In the genomic region with DNA sequence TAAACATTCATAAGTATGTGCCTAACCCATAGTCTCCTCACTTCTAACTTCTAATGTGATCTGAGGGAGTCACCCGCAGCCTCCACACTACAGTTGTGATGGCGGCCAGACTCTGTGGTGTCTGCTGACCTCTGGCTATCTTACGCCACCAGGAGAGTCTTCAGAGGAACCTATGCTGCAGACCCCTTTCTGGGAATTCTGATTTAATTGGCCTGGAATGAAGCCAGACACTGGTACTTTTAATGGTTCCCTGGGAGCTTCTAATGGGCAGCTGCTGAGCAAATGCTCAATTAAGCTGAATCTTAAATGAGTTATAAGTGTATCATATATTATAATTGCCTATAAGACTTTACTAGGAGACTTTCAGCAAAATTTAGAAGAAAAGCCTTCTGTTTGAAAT, we compare ENCODE assay signal across 24 mouse cellular contexts.
A peak's percentile ranks its signal among the peaks of the same experiment; 100 is the strongest.
DNase-seq lines count a peak whose midpoint lies in the region; ATAC-seq and TF ChIP-seq lines count a peak whose summit lies in the region.
"Had no signal": no experiment of that assay in that cellular context is flagged by ENCODE, and none has a peak within 500 bp of the region (broad histone marks: within the 10 kb centered on the region; RNA-seq: fewer than 3 reads in every experiment).

No protein-coding gene starts in this region.

- peak; percentile 63; the same call in 1 of the 2 replicates for ATAC-seq in forebrain, embryonic 13.5 days
- no peak for ATAC-seq in forebrain, postnatal 0 days
- ATAC-seq in neural tube, embryonic 12.5 days (ENCODE audit: low FRiP score, low read depth), result peak; percentile 59; the same call in 1 of the 2 replicates
- ATAC-seq in neural tube, embryonic 15.5 days (ENCODE audit: low FRiP score), result no peak
- ATAC-seq in midbrain, embryonic 15.5 days (replicated peaks), result 0 out of 2 replicates have a peak, but pooled peaks have one; percentile 56
- ATAC-seq in intestine, embryonic 16.5 days, result no peak
- ATAC-seq: CD4-positive, CD25-positive, alpha-beta regulatory T cell, adult 4 months had no signal

- H3K4me3 ChIP-seq in forebrain, embryonic 13.5 days, result no peak overlapping the region
- H3K4me3 ChIP-seq in forebrain, postnatal 0 days (ENCODE audit: low read depth, low read length), result no peak overlapping the region
- H3K4me3 ChIP-seq in neural tube, embryonic 12.5 days, result no peak overlapping the region
- H3K4me3 ChIP-seq in neural tube, embryonic 15.5 days (replicated peaks), result no peak overlapping the region
- no peak overlapping the region for H3K4me3 ChIP-seq in midbrain, embryonic 15.5 days
- no peak overlapping the region for H3K4me3 ChIP-seq in intestine, embryonic 16.5 days (ENCODE audit: low read length)
- H3K4me3 ChIP-seq: embryonic facial prominence, embryonic 15.5 days; heart, embryonic 15.5 days; hindbrain, embryonic 15.5 days; liver, embryonic 13.5 days; stomach, embryonic 15.5 days had no signal

- TF ChIP-seq CTCF in forebrain, postnatal 0 days (IDR thresholded peaks at IDR 0.05; ENCODE audit: low read depth), result no peak

- no peak for DNase-seq in forebrain, postnatal 0 days
- peak; percentile 4 for DNase-seq in retina, postnatal 7 days (ENCODE audit: low read depth, low spot score)
- no peak for DNase-seq in heart, adult 8-10 months (ENCODE audit: low spot score)
- DNase-seq: adrenal gland, postnatal 14 days; cerebellum, adult 9-10 months; gastrocnemius, postnatal 36 days; heart, postnatal 36 days; kidney, adult 8-10 months; kidney, postnatal 10 days; left cerebral cortex, postnatal 4 days; liver, embryonic 13.5 days; lung, adult 2 months; lung, postnatal 14 days; thymus, postnatal 36 days had no signal

- no peak overlapping the region for H3K4me2 ChIP-seq in forebrain, embryonic 13.5 days
- no peak overlapping the region for H3K4me2 ChIP-seq in forebrain, postnatal 0 days (ENCODE audit: low read depth)
- H3K4me2 ChIP-seq in neural tube, embryonic 12.5 days (replicated peaks), result no peak overlapping the region
- no peak overlapping the region for H3K4me2 ChIP-seq in neural tube, embryonic 15.5 days
- no peak overlapping the region for H3K4me2 ChIP-seq in midbrain, embryonic 15.5 days
- H3K4me2 ChIP-seq in intestine, embryonic 16.5 days (ENCODE audit: low read depth, low read length), result no peak overlapping the region
- H3K4me2 ChIP-seq: embryonic facial prominence, embryonic 15.5 days; heart, embryonic 15.5 days; hindbrain, embryonic 15.5 days; liver, embryonic 13.5 days; stomach, embryonic 15.5 days had no signal

- no peak overlapping the region for H3K9ac ChIP-seq in forebrain, embryonic 13.5 days
- no peak overlapping the region for H3K9ac ChIP-seq in forebrain, postnatal 0 days
- H3K9ac ChIP-seq in neural tube, embryonic 12.5 days, result no peak overlapping the region
- H3K9ac ChIP-seq in neural tube, embryonic 15.5 days (replicated peaks), result no peak overlapping the region
- no peak overlapping the region for H3K9ac ChIP-seq in midbrain, embryonic 15.5 days
- H3K9ac ChIP-seq in intestine, embryonic 16.5 days (ENCODE audit: low read depth, low read length), result no peak overlapping the region
- H3K9ac ChIP-seq: embryonic facial prominence, embryonic 15.5 days; heart, embryonic 15.5 days; hindbrain, embryonic 15.5 days; liver, embryonic 13.5 days; stomach, embryonic 15.5 days had no signal

- H3K27me3 ChIP-seq in forebrain, embryonic 13.5 days, result no peaks in the 10 kb centered on the region
- no peaks in the 10 kb centered on the region for H3K27me3 ChIP-seq in forebrain, postnatal 0 days (ENCODE audit: insufficient read depth, low read length)
- H3K27me3 ChIP-seq in neural tube, embryonic 12.5 days (replicated peaks), result no peaks in the 10 kb centered on the region
- H3K27me3 ChIP-seq in neural tube, embryonic 15.5 days (replicated peaks), result no peaks in the 10 kb centered on the region
- no peaks in the 10 kb centered on the region for H3K27me3 ChIP-seq in midbrain, embryonic 15.5 days (replicated peaks)
- H3K27me3 ChIP-seq in intestine, embryonic 16.5 days (replicated peaks; ENCODE audit: control insufficient read depth, insufficient read depth, low read length), result no peaks in the 10 kb centered on the region
- H3K27me3 ChIP-seq: embryonic facial prominence, embryonic 15.5 days; heart, embryonic 15.5 days; hindbrain, embryonic 15.5 days; liver, embryonic 13.5 days; stomach, embryonic 15.5 days had no signal

- 61% methylated on average over 3 of the region's 3 CpGs for WGBS in forebrain, embryonic 13.5 days
- 63% methylated on average over 3 of the region's 3 CpGs for WGBS in forebrain, postnatal 0 days
- 75% methylated on average over 3 of the region's 3 CpGs for WGBS in neural tube, embryonic 12.5 days
- WGBS in neural tube, embryonic 15.5 days, result 71% methylated on average over 3 of the region's 3 CpGs
- 63% methylated on average over 3 of the region's 3 CpGs for WGBS in midbrain, embryonic 15.5 days
- WGBS in intestine, embryonic 16.5 days, result 84% methylated on average over 3 of the region's 3 CpGs

- no peak overlapping the region for H3K27ac ChIP-seq in forebrain, embryonic 13.5 days
- no peak overlapping the region for H3K27ac ChIP-seq in forebrain, postnatal 0 days (ENCODE audit: low read depth, low read length)
- H3K27ac ChIP-seq in neural tube, embryonic 12.5 days, result no peak overlapping the region
- H3K27ac ChIP-seq in neural tube, embryonic 15.5 days (replicated peaks), result no peak overlapping the region
- no peak overlapping the region for H3K27ac ChIP-seq in midbrain, embryonic 15.5 days
- H3K27ac ChIP-seq in intestine, embryonic 16.5 days (ENCODE audit: low read length), result no peak overlapping the region
- H3K27ac ChIP-seq: embryonic facial prominence, embryonic 15.5 days; heart, embryonic 15.5 days; hindbrain, embryonic 15.5 days; liver, embryonic 13.5 days; stomach, embryonic 15.5 days had no signal

- no peaks in the 10 kb centered on the region for H3K36me3 ChIP-seq in forebrain, embryonic 13.5 days (ENCODE audit: poor library complexity, severe bottlenecking)
- no peaks in the 10 kb centered on the region for H3K36me3 ChIP-seq in forebrain, postnatal 0 days (ENCODE audit: insufficient read depth)
- H3K36me3 ChIP-seq in neural tube, embryonic 12.5 days, result no peaks in the 10 kb centered on the region
- H3K36me3 ChIP-seq in neural tube, embryonic 15.5 days, result no peaks in the 10 kb centered on the region
- no peaks in the 10 kb centered on the region for H3K36me3 ChIP-seq in midbrain, embryonic 15.5 days (replicated peaks)
- no peaks in the 10 kb centered on the region for H3K36me3 ChIP-seq in intestine, embryonic 16.5 days (ENCODE audit: control insufficient read depth, insufficient read depth, low read length)
- H3K36me3 ChIP-seq: embryonic facial prominence, embryonic 15.5 days; heart, embryonic 15.5 days; hindbrain, embryonic 15.5 days; liver, embryonic 13.5 days; stomach, embryonic 15.5 days had no signal

- no peaks in the 10 kb centered on the region for H3K4me1 ChIP-seq in forebrain, embryonic 13.5 days
- no peaks in the 10 kb centered on the region for H3K4me1 ChIP-seq in forebrain, postnatal 0 days (ENCODE audit: insufficient read depth)
- no peaks in the 10 kb centered on the region for H3K4me1 ChIP-seq in neural tube, embryonic 12.5 days
- H3K4me1 ChIP-seq in neural tube, embryonic 15.5 days, result no peaks in the 10 kb centered on the region
- H3K4me1 ChIP-seq in midbrain, embryonic 15.5 days, result no peaks in the 10 kb centered on the region
- no peaks in the 10 kb centered on the region for H3K4me1 ChIP-seq in intestine, embryonic 16.5 days (ENCODE audit: control insufficient read depth, insufficient read depth, low read length)
- H3K4me1 ChIP-seq: embryonic facial prominence, embryonic 15.5 days; hindbrain, embryonic 15.5 days; liver, embryonic 13.5 days; stomach, embryonic 15.5 days had no signal

- H3K9me3 ChIP-seq in forebrain, embryonic 13.5 days (replicated peaks), result no peaks in the 10 kb centered on the region
- H3K9me3 ChIP-seq in forebrain, postnatal 0 days (ENCODE audit: low read length), result no peaks in the 10 kb centered on the region
- no peaks in the 10 kb centered on the region for H3K9me3 ChIP-seq in neural tube, embryonic 12.5 days
- no peaks in the 10 kb centered on the region for H3K9me3 ChIP-seq in neural tube, embryonic 15.5 days (replicated peaks)
- H3K9me3 ChIP-seq in midbrain, embryonic 15.5 days, result no peaks in the 10 kb centered on the region
- no peaks in the 10 kb centered on the region for H3K9me3 ChIP-seq in intestine, embryonic 16.5 days (ENCODE audit: control insufficient read depth, low read length)
- H3K9me3 ChIP-seq: embryonic facial prominence, embryonic 15.5 days; heart, embryonic 15.5 days; hindbrain, embryonic 15.5 days; liver, embryonic 13.5 days; stomach, embryonic 15.5 days had no signal

Comparison
In these comparisons a context has a peak if more than half of its experiments do, and no peak if none do; other contexts are left out.
1. ATAC-seq: peak in forebrain, embryonic 13.5 days (single experiment), neural tube, embryonic 12.5 days (single experiment) and midbrain, embryonic 15.5 days (single experiment); none in forebrain, postnatal 0 days (single experiment), neural tube, embryonic 15.5 days (single experiment) and intestine, embryonic 16.5 days (single experiment).